Mouse (Mus musculus) cortical plate, adult 2 months (tissue): ENCODE measurements at regions not wholly inside any gene's neighbourhood (a gene's known extent, or its start where the extent isn't known, plus 50 kb on each side); places are given as distances from the start of the nearest gene placed in this dataset.

Experiments used
- CTCF ChIP-seq: fragments of 200-500 bp; IDR thresholded peaks from 2 replicates; pipeline ENCODE4 v1.5.1; 2011; ENCODE audit warnings: mild to moderate bottlenecking, control low read depth, low read length; ENCODE audit not compliant: insufficient read depth; ENCODE audit errors: extremely low read depth
- POLR2A ChIP-seq: fragments of 200-500 bp; IDR thresholded peaks from 2 replicates; pipeline ENCODE4 v1.6.1; 2011; ENCODE audit warnings: mild to moderate bottlenecking, low read length, control low read depth; ENCODE audit not compliant: insufficient read depth; ENCODE audit errors: extremely low read depth

- TF ChIP-seq CTCF (no peak), POLR2A (no peak)
These were observed 110.1 kb upstream of the Sfswap start for GRCm38 (mm10) chr5:129390921-129391371.
